11 mouse cellular contexts compared by ENCODE assay signal in the genomic region with DNA sequence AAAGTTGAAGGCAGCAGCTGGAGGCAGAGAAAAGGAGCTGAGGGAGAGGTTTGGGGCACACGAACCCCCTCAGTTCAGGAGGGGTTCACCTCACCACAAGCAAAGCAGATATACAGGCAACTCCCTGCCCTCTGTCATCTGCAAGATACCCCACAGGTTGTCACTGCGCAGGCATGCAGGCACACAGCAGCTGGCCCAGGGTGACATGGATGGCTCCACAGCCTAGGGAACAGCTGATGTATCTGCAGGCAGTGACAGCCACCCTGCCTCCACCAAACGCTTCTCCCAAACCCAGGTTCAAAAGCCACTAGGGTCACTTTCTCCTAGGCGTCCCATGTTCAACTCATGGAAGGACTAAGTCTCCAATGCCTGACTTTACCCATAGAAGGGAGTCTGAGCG. TPM values are rescaled to one million over a fixed set of nuclear protein-coding genes. Genes with fewer than 3 reads are reported as not detected.
DNase-seq lines count a peak whose midpoint lies in the region; ATAC-seq and TF ChIP-seq lines count a peak whose summit lies in the region.
"Had no signal": no experiment of that assay in that cellular context is flagged by ENCODE, and none has a peak within 500 bp of the region (broad histone marks: within the 10 kb centered on the region; RNA-seq: fewer than 3 reads in every experiment).

No protein-coding gene starts in this region.

- H3K36me3 ChIP-seq in heart, embryonic 13.5 days = no peaks in the 10 kb centered on the region
- H3K36me3 ChIP-seq in spleen, adult 2 months (ENCODE audit: control insufficient read depth, insufficient read depth, low read length) = no peaks in the 10 kb centered on the region
- 0 out of 2 replicates have a peak, but pooled peaks cover 3% of the 10 kb centered on the region for H3K36me3 ChIP-seq in limb, embryonic 12.5 days
- no peaks in the 10 kb centered on the region for H3K36me3 ChIP-seq in stomach, embryonic 16.5 days (ENCODE audit: control insufficient read depth, insufficient read depth, low read length)

- WGBS in heart, embryonic 13.5 days = 56% methylated on average over 5 of the region's 5 CpGs
- WGBS in spleen, adult 2 months = 71% methylated on average over 5 of the region's 5 CpGs
- WGBS in limb, embryonic 12.5 days = 53% methylated on average over 5 of the region's 5 CpGs
- 70% methylated on average over 5 of the region's 5 CpGs for WGBS in stomach, embryonic 16.5 days

- no peak for TF ChIP-seq POLR2A in spleen, adult 2 months (IDR thresholded peaks at IDR 0.05; ENCODE audit: low read depth, low read length)

- H3K4me3 ChIP-seq in heart, embryonic 13.5 days = peak overlapping the region; percentile 73
- H3K4me3 ChIP-seq in spleen, adult 2 months (ENCODE audit: extremely low read depth, insufficient read depth, insufficient read length) = 0 out of 2 replicates have a peak overlapping the region, but pooled peaks have one; percentile 20
- peak overlapping the region; percentile 76 for H3K4me3 ChIP-seq in limb, embryonic 12.5 days (replicated peaks)
- H3K4me3 ChIP-seq in stomach, embryonic 16.5 days (replicated peaks; ENCODE audit: low read length) = peak overlapping the region; percentile 71
- H3K4me3 ChIP-seq: erythroblast, embryonic 14.5 days had no signal

- no peak for DNase-seq in heart, adult 9 months (ENCODE audit: low spot score in 2 of 2)
- no peak for DNase-seq in spleen, adult 2 months (ENCODE audit: low read depth in 1 of 2, low spot score in 2 of 2)
- DNase-seq in spleen, postnatal 36 days (ENCODE audit: low spot score in 2 of 2) = no peak
- no peak for DNase-seq in cerebellum, postnatal 10 days
- DNase-seq in right cerebral cortex, adult 2 months (ENCODE audit: low spot score in 2 of 2) = no peak
- DNase-seq: adrenal gland, postnatal 14 days; kidney, postnatal 4 days had no signal

- no peak for ATAC-seq in heart, embryonic 13.5 days (ENCODE audit: extremely low read depth, insufficient number of reproducible peaks, low FRiP score, low TSS enrichment)
- ATAC-seq in limb, embryonic 12.5 days (ENCODE audit: insufficient number of reproducible peaks, insufficient read depth, low FRiP score, low TSS enrichment, low read depth) = no peak
- no peak for ATAC-seq in stomach, embryonic 16.5 days (ENCODE audit: insufficient read depth, low FRiP score)

- H3K4me2 ChIP-seq in heart, embryonic 13.5 days = peak overlapping the region; percentile 97
- peak overlapping the region; percentile 93 for H3K4me2 ChIP-seq in limb, embryonic 12.5 days
- peak overlapping the region; percentile 95 for H3K4me2 ChIP-seq in stomach, embryonic 16.5 days (ENCODE audit: low read depth, low read length)

- TF ChIP-seq CTCF in spleen, adult 2 months (IDR thresholded peaks at IDR 0.05; ENCODE audit: extremely low read depth, insufficient read depth, insufficient read length, insufficient replicate concordance) = no peak

- no peaks in the 10 kb centered on the region for H3K9me3 ChIP-seq in heart, embryonic 13.5 days
- no peaks in the 10 kb centered on the region for H3K9me3 ChIP-seq in limb, embryonic 12.5 days
- no peaks in the 10 kb centered on the region for H3K9me3 ChIP-seq in stomach, embryonic 16.5 days (replicated peaks; ENCODE audit: control insufficient read depth, low read length)

- H3K27ac ChIP-seq in heart, embryonic 13.5 days (replicated peaks) = no peak overlapping the region
- no peak overlapping the region for H3K27ac ChIP-seq in spleen, adult 2 months (ENCODE audit: insufficient read depth, low read length)
- H3K27ac ChIP-seq in limb, embryonic 12.5 days = no peak overlapping the region
- no peak overlapping the region for H3K27ac ChIP-seq in stomach, embryonic 16.5 days (ENCODE audit: low read length)

- H3K27me3 ChIP-seq in heart, embryonic 13.5 days (replicated peaks) = peaks cover 18% of the 10 kb centered on the region
- H3K27me3 ChIP-seq in spleen, adult 2 months (ENCODE audit: control insufficient read depth, insufficient read depth, low read length) = peaks cover 19% of the 10 kb centered on the region
- peaks cover 5% of the 10 kb centered on the region; the same call in 1 of the 2 replicates for H3K27me3 ChIP-seq in limb, embryonic 12.5 days
- peaks cover 29% of the 10 kb centered on the region for H3K27me3 ChIP-seq in stomach, embryonic 16.5 days (ENCODE audit: control insufficient read depth, insufficient read depth, low read length)

- H3K4me1 ChIP-seq in heart, embryonic 13.5 days = peaks cover 51% of the 10 kb centered on the region
- peaks cover 16% of the 10 kb centered on the region for H3K4me1 ChIP-seq in spleen, adult 2 months (ENCODE audit: control insufficient read depth, insufficient read depth, insufficient read length)
- peaks cover 74% of the 10 kb centered on the region for H3K4me1 ChIP-seq in limb, embryonic 12.5 days (replicated peaks)
- H3K4me1 ChIP-seq in stomach, embryonic 16.5 days (ENCODE audit: control insufficient read depth, insufficient read depth, low read length) = peaks cover 18% of the 10 kb centered on the region

- H3K9ac ChIP-seq in heart, embryonic 13.5 days = peak overlapping the region; percentile 86
- peak overlapping the region; percentile 75 for H3K9ac ChIP-seq in limb, embryonic 12.5 days (replicated peaks)
- no peak overlapping the region for H3K9ac ChIP-seq in stomach, embryonic 16.5 days (ENCODE audit: low read length)

RNA-seq across cellular contexts. Expression of a gene that starts 2.5 kb away (rescaled TPM):
- polyA plus RNA-seq in heart, embryonic 13.5 days (2015; fragmentation: Nextera tagmentation; extraction: Ambion mirVana) = 13.3 and 13.7 TPM in 2 replicates
- polyA plus RNA-seq in spleen, adult 2 months (2012; rRNA removed) = 9.3 and 10.7 TPM in 2 replicates
- polyA plus RNA-seq in limb, embryonic 12.5 days (2016; fragmentation: Nextera tagmentation; extraction: Ambion mirVana) = 30.7 and 30.8 TPM in 2 replicates
- 8.6 and 9.2 TPM in 2 replicates for polyA plus RNA-seq in stomach, embryonic 16.5 days (2015; fragmentation: Nextera tagmentation; extraction: Ambion mirVana)
- polyA plus RNA-seq: erythroblast, embryonic 14.5 days had no signal

Comparison
In these comparisons a context has a peak if more than half of its experiments do, and no peak if none do; other contexts are left out.
1. H3K4me3 ChIP-seq: peak in every context shown above with its lines; median percentile 76 in limb, embryonic 12.5 days; 73 in heart, embryonic 13.5 days; 71 in stomach, embryonic 16.5 days; 20 in spleen, adult 2 months.